Mouse (Mus musculus) bone marrow, adult 2 months (tissue): ENCODE measurements at regions not wholly inside any gene's neighbourhood (a gene's known extent, or its start where the extent isn't known, plus 50 kb on each side); places are given as distances from the start of the nearest gene placed in this dataset.

Source experiments
- CTCF ChIP-seq: fragments of 200-500 bp; IDR thresholded peaks from 2 replicates; pipeline ENCODE4 v1.5.1; 2011; ENCODE audit warnings: low read length, control low read depth; ENCODE audit not compliant: control insufficient read depth, insufficient read depth
- POLR2A ChIP-seq: fragments of 200-500 bp; IDR thresholded peaks from 2 replicates; pipeline ENCODE4 v1.6.1; 2011; ENCODE audit warnings: low read depth, mild to moderate bottlenecking, control low read depth, low read length, borderline replicate concordance; ENCODE audit not compliant: control insufficient read depth

DNA sequence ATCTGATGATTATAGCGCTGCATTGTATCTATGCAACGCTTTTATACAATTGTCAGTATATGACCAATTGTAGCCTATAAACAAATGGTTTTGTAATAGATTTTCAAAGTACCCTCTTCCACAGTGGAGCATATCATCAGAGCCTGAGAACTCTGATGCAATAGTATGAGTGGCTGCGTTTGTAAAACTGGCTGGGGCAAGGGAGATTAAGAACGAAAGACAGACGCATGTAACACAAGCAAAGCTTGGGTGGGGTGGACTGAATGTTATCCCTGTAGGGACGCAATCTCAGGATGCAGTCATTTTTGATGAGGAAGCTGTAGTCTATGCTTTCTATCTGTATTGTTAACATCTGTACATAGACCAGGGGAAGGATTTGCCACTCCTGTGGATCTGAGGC is 246.9 kb upstream of the Fggy start:
- TF ChIP-seq POLR2A: no peak
- no peak for TF ChIP-seq CTCF
